Mouse (Mus musculus): Measurements from ENCODE around the gene Gnat1.

Gnat1 gene

DNA sequence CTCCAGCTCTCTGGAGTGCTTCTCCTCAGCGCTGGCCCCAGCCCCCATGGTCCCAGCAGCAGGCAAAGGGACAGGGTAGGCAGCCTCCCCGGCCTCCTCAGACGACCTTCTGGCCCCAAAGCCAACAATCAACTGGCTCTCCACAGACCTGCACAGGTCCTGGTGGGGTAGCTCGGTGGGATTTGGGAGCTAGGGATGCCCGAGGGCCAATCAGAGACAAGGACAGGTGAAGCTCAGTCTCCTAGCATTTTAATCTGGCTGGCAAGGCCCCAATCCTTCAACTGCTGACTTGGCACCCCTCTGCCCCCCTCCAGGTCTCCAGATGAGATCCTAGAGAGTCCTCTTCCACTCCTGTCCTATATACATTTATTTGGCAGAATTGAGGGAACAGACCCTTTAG is at the start of gene Gnat1:
Gnat1 (minus strand) TSS at position 212 of the 400 bp plus-strand sequence.
- DNase-seq (ENCODE audit: low spot score in 2 of 2): no peak

DNA sequence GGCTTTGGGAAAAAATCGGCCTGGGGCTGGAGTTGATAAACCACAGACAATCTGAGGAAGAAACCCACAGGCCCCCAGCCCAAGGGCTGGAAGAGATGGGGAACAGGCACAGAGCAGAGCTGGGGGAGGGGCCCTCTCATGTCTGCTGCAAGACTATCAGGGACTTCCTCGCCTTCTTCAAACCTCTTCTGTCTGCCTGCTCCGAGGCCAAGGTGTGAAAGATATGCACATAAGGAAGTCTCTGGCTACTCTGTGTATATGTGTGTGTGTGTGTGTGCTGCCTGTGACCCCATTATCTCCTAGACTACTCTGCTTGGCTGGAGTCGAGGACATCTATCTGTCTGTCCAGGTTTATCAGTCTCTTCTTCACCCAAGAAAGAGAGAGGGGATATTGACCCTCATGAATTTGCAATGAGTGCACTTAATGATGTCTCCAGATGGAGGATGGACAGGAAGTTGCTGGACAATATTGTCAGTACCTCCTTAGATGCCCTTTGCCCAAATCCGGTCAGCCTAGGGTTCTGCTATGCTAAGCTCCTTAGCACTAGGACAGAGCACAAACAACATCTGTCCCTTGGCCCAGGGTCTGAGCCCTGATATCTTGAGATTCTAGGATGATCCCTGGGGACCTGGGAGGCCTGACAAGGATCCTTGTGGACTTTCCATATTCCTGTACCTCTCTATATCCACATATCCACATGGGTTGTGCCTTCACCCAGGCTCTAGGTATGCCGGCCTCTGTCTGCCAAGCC is 49.6 kb upstream of the Gnat1 start:
- no peak for DNase-seq (ENCODE audit: low spot score in 2 of 2)

DNA sequence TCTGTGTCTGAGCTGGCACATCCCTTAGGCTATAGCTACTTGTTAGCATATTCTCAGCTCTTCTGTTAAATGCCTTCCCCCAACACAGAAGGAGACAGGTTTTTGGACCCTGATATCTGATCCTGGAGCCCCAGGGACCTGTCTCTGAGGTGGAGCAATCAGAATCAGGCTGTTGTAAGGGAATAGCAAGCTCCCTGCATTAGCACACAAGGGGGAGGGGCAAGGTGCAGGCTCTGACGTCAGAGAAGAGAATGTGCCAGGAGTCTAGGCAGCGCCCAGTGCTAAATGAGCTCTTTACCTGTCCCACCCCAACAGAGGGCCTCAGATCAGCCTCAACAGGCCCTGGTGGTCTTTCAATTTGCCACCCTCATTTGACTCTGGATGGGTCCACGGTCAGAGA is 47.5 kb upstream of the Gnat1 start:
- DNase-seq (ENCODE audit: low spot score in 2 of 2): no peak

DNA sequence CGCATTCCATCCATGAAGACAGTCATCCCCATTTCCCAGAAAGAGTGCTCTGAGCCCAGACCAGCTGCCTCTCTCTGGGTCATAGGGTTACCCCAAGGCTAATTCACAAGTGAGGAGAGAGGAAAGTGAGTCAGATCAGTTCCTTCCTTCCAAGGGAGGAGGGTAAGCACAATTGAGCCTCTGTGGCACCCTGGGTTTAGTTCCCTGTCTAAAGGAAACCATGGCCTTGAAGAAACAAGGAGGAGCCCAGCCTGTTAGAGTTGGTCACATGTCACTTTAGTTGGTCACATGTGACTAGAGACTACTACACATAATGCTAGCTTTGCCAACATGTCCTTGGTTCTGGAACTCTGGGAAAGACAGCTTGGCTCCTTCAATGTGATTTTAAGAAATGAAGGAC is 45.3 kb upstream of the Gnat1 start:
- no peak for DNase-seq (ENCODE audit: low spot score in 2 of 2)

DNA sequence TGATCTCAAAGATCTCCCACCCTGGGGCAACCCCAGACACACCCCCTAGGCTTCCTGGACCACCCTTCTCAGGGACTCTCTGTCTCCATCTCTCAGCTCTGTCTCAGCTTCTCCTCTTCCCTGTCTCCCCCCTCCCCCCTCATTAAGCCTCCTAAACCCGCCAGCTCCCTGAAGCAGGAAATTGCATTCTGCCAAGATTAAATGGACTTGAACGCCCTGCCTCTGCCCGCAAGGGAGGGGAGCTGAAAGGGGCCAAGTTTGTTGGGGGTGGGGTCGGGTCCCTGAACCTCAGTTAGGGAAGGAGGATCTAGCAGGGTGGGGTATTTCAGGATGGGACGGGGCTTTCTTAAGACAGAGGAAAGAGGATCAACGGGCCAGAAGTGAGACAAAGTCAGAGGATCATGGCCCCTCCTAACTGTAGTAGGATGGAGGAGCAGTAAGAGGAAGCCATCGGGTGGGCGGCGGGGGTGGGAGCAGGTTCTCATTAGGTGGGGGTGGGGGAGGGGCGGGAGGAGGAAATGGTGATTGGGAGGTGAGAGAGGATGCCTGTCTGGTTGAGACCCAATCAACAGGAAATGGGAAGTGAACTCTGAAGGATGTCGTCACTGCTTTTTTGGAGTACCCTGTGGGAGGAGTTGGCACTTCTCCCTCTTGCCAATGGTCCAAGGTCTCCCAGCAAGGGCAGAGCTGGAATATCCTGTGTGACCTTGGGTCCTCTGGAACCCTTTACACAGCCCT is 44.5 kb upstream of the Gnat1 start:
- no peak for DNase-seq (ENCODE audit: low spot score in 2 of 2)

DNA sequence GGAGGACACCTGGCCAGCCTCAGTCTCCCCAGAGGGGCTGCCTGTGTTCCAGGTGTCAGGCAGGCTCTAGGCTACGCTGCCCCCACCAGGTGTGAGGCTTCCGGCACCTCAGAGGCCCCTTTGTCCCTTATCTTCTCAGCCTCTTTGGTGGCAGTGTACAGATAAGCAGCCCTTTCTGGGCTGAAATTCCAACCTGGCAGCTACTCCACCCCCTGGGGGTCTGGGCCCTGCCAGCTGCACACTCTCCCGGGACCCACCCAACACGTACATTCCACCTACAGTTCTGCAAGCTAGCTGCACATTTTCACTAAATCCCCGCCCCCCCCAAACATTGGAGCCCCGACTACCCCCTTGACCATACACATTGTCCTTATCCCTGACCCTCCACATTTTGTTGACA is 43.8 kb upstream of the Gnat1 start:
- no peak for DNase-seq (ENCODE audit: low spot score in 2 of 2)

DNA sequence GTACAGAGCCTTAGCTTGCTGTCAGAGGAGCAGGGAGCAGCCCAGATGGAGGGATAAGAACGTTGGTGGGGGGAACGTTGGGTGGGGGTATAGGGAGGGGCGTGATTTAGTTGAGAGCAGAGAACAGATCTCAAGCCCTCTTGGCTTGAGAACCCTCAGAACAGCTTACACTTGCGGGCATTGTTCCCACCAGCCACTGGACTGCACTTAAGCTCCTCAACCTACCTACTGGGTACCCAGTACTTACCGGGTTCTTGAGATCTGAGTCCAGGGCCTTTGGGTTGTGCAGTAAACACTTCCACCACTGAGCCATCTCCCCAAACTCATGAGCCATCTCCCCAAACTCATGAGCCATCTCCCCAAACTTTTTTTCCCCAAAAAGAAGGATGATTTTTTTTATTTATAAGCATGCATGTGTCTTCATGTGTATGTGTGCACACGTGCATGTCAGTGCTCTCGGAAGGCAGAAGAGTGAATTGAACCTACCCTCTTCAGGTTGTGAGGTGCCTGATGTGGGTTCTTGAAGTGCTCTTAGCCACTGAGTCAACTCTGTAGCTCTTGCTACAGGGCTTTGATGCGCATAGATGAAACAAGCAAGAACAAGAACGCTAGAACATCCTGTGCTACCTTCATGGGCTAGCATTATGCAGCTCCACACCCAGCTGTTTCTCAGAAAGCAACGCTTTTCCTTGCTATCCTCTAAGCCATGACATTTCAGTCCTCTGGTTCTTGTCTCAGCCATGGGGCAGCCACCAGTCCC is 39.4 kb upstream of the Gnat1 start:
- no peak for DNase-seq (ENCODE audit: low spot score in 2 of 2)

GRCm38 (mm10) chr9:107716951-107717350 is 37.4 kb upstream of the Gnat1 start:
- no peak for DNase-seq (ENCODE audit: low spot score in 2 of 2)

DNA sequence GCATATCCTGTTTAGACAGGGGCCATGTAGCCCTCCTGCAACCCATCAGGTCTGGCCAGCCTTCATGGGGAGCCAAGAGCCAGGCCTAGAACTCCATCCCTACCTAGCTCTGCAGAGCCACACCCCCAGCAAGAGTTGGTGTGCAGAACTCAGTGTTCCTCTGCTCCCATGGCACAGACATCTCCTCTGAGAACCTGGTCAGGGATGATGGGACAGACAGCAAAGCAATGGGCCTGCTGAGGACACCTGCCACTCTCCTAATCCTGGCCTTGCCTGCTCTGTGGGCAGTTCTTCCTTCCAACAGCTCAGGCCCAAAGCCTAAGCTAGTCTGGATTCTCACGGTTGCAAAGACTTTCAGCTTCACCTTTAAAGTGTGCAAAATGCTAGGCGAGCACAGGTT is 36.1 kb upstream of the Gnat1 start:
- no peak for DNase-seq (ENCODE audit: low spot score in 2 of 2)

DNA sequence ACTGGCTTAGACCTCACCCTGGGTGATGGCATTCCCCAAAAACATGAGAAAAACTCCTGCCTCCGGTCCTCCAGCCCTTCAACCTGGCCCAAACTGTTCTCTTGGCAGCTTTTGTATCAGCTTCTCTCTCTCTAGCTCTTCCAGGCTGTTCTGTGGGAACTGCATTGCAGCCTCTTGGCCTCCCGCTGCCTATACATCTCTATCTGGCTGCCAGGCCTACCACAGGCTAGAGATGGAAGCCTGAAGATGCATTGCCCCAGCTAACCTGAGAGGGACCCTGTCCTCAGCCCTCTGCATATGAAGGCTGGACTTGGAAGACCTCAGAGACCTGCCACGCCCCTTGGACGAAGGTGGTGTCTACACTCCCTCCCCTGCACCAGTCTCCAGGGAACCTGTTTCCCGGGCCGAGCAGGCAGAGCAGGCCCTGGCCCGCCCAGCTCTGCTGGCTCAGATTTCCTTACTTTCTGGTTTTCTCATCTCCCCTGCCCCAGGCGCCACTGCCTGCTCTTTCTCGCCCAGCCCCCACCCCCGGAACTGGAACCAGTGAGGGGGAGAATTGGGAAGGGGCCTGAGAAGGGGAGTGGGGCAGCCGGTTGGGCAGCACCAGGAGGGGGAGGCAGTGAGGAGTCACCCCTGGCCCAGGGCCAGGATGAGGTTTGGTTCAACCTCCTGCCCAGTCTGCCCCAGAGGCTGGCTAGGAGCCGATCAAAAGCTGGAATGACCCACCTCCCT is 34.9 kb upstream of the Gnat1 start:
- DNase-seq (ENCODE audit: low spot score in 2 of 2): no peak

DNA sequence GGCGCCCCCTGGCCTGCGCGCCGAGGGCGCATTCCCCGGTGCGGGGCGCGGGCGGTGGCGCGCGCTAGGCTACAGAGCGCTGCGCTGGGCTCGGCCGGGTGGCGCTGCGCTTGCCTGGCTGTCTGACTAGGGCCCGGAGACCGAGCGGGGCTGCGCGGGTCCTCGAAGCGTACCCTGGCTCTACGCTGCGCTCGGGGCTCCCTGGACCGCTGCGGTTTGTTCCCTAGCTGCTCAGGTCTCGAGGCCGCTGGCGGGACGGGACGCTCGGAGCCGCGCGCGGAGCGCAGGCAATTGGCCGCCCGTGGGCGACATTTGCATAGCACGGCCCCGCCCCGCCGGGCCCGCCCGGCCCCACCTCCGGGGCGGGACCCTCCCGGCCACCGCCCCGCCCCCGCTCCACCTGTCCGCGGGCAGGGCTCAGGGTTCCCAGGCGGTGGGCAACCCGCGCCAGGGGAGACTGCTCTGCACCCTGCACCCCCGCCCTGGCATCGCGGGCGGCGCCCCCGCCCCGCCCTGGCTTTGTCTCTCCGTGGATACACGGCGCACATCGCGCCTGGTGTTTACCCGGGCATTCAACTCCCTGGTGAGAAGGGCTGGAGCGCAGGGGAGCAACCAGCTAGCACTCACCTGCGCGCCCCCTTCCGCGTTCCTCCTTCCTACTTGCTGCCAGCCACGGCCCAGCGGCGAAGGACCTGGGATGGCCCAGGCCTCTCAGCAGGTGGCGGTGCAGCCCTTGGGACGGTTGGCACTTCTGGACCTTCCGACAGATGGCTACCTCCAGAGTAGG is 30.4 kb upstream of the Gnat1 start, which contains the start of gene Sema3f:
Sema3f (minus strand) TSS at position 779 of the 787 bp plus-strand sequence.
- DNase-seq (ENCODE audit: low spot score in 2 of 2): peak; percentile 49 to 74

GRCm38 (mm10) chr9:107709096-107709696 is 29.7 kb upstream of the Gnat1 start:
- DNase-seq (ENCODE audit: low spot score in 2 of 2): no peak

DNA sequence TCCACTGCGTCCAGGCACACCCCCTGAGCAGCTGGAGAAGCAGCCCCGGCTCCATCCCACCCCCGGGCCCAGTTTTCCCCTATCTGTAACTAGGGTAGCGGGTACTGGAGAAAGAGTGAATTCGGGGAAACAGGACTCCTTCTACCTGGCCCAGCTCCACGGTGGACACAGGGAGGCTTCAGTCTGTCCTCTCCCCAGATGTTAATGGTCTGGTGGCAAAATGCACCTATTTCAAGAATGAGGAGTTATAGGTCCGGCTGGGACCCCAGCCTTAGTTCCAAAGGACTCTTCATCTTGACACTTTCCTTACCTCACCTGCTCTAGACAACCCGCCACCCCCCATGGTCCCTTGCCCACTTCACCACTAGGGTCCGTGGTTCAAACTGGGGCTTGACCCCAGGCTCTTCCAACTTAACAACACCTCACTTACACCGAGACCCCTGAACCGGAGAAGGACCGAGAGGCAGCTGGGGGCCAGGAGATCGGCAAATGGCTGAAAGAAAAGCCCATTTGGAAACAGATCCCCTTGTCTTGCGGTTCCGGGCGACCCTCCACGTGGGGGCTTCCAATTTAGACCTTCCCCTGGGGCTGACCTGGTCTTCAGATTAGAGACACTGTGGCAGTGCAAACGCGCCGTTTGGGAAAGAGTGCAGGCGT is 29.1 kb upstream of the Gnat1 start:
- no peak for DNase-seq (ENCODE audit: low spot score in 2 of 2)

- no peak for DNase-seq (ENCODE audit: low spot score in 2 of 2)
Observed at GRCm38 (mm10) chr9:107707701-107708438, 28.4 kb upstream of the Gnat1 start.

GRCm38 (mm10) chr9:107706781-107707211 is 27.3 kb upstream of the Gnat1 start:
- DNase-seq (ENCODE audit: low spot score in 2 of 2): no peak

DNA sequence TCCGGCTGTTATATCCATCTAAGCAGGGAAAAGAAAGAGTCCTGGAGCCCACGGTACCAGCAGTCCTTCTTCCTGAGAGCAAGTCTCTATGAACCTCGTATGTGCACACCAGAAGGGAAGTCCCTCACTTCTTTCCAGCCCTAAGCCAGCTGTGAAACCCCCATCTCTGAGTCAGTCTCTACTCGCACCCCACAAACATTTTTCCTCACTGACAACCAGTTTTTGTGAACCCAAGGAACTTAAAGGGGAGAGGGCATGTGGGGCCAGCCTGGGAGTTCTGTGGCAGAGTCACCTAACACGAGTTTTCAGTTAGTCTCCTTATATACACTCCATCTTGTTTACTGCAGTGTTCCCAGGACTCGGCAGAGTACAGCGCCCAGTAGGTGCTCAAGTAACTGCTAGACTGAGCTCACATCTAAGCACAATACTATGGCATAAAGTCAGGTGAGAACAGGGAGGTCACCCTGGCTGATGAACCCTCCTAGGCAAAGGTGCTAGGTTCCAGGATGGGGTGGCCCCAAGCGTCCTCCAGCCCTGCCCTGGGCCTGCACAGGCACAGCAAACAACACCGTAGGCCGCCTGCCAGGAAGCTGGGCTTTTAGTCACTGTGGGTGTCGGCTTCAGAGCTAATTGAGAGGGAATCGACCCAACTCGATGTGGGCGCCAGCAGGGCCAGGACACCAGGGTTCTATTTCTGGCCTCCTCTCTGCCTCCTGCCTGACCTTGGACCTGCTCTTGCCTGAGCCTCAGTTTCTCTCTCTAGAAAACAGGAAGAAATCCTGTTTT is 24.0 kb upstream of the Gnat1 start:
- DNase-seq (ENCODE audit: low spot score in 2 of 2): no peak

DNA sequence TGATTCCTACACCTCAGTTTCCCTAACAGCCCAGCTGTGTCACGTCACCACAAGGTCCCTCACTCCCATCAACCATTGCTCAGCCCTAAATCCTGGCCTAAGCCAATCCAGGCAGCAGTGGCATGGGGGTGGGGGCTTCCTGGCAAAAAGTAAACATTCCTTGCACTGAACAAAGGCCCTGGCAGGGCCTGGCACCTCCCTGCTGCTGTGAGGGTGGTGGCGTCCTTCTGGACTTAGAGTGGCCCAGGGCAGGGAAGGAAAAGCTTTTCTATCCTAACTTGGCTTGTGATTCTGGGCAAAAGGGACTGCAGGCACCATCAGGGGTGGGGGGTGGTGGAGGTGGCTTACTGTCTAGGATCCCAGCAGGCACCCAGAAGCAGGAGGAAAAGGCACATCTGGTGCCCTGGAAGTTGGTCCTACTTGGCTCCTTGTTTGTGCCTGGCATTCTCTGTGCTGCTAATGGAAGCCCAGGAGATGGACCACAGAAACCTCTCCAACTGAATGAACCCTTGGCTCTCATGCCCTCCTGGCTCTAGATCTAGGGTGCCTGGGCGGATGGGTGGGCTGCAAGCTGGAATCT is 23.2 kb upstream of the Gnat1 start:
- DNase-seq (ENCODE audit: low spot score in 2 of 2): no peak

DNA sequence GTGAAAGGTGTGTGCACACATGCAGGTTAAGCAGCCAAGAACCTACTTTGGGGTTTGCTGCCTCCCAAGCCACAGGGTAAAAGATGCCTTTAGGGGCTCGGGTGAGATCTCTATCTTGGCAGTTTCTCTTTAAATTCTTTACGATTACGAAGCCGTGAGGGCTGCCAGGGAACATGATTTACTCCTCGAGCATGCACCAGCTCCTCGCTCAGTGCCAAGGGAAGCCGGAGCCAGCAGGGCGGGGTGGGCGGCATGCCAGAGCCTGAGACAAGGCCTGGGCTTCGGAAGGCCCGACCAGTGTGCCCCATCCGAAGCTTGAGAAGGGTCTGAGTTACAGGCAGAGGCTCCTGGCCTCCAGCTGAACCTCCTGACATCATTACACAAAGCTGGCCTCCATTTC is 22.1 kb upstream of the Gnat1 start:
- no peak for DNase-seq (ENCODE audit: low spot score in 2 of 2)

Data from spleen, postnatal 10 days (tissue).